Mouse (Mus musculus) CD8-positive naive resting alpha-beta T cell, adult 57 days (primary cell): ENCODE results near the gene Mmp24. TPM values are rescaled to one million over a fixed set of nuclear protein-coding genes. Genes with fewer than 3 reads are reported as not detected.

Experiments used
- total RNA-seq: library from RNA; stranded (reverse); gene quantifications from one replicate; pipeline ENCODE4 v1.2.4, GENCODE M21; 2023

Mmp24 gene
- total RNA-seq: not detected

DNA sequence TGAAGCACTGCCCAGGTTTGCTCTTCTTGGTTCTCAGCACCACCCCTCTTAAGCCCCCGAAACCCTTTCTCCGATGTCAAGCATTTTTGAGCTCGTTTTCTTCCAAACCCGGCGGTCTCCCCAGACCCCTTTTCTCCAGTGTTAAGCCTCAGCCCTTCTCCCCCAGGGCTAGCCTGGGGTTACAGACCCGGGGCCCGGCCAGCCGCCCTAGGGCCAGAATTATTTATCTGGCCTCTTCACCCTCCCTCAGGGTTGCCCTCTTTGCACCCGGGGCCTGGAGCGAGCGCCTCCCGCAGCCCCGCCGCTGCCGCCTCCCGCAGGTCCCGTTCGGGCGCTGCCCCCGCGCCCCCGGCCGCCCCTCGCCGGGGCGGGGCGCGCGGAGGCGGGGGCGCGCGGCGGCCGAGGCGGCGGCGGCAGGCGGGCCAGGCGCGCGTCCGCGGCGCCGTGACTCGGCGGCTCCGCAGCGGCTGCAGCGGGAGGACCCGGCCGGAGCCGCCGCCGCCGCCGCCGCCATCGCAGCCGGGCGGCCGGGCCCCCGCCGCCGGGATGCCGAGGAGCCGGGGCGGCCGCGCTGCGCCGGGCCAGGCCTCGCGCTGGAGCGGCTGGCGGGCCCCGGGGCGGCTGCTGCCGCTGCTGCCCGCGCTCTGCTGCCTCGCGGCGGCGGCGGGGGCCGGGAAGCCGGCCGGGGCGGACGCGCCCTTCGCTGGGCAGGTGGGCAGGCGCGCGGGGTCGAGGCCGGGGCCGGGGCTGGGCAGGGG is at the start of gene Mmp24:
Mmp24 (plus strand) TSS at position 416 of the 758 bp plus-strand sequence.

GRCm38 (mm10) chr2:155729158-155729645 is 45.9 kb upstream of the Mmp24 start, which contains the start of gene Edem2:
Gene Edem2, minus strand, starts transcription at chr2:155729475.

DNA sequence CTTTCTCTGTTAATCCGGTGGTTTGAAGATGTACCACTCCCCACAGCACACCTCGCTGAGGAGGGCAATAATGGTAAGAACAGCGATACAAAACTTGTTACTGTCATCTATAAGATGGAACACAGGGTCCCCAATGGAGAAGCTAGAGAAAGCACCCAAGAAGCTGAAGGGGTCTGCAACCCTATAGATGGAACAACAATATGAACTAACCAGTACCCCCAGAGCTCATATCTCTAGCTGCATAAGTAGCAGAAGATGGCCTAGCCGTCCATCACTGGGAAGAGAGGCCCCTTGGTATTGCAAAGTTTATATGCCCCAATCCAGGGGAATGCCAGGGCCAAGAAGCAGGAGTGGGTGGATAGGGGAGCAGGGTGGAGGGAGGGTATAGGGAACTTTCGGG is 39.4 kb upstream of the Mmp24 start, which contains the start of gene Gm17581:
Gm17581 (minus strand) TSS at position 101 of the 400 bp plus-strand sequence.

DNA sequence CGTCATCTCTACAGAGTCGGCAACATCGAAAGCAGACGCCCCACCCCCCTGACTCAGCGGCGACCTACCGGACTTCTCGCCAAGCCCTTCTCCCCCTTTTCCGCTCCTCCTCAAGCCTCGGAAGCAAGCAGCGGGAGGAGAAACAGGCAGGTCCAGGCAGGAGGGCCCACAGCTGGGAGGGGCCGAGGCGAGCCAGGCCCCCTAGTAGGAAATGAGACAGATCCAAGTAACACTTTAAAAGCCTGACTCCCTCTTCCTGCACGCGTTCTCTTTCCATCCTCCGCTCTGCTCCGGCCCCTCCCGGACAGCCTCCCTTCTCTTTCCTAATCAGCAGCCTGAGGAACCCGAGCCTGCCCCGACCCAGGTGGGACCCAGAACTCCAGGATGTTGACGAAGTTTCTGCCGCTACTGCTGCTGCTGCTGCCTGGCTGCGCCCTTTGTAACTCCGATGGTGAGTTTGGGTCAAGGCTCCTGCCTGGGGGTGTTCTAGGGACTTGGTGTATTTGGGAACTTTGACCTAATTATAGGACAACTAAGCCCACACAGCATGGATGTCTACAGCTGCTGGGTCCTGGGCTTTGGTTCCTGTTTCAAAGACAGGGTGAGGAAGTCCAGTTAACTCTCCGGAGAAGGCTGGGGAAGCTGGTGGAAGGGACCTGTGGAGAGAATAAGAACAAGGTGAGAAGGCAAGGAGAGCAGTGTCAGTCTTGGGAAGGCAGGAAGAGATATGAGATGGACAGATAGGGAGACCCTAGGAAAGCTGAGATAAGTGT is 23.9 kb upstream of the Mmp24 start, which contains the start of gene Procr:
Procr (plus strand) TSS at position 104 of the 773 bp plus-strand sequence.

GRCm38 (mm10) chr2:155819392-155819448 is 44.1 kb downstream of the Mmp24 start, which contains the start of gene BC029722:
Gene BC029722, minus strand, starts transcription at chr2:155819426.

GRCm38 (mm10) chr2:155826630-155827424 is 51.7 kb downstream of the Mmp24 start, which contains the start of gene Eif6:
Gene Eif6, minus strand, starts transcription at chr2:155826925.

DNA sequence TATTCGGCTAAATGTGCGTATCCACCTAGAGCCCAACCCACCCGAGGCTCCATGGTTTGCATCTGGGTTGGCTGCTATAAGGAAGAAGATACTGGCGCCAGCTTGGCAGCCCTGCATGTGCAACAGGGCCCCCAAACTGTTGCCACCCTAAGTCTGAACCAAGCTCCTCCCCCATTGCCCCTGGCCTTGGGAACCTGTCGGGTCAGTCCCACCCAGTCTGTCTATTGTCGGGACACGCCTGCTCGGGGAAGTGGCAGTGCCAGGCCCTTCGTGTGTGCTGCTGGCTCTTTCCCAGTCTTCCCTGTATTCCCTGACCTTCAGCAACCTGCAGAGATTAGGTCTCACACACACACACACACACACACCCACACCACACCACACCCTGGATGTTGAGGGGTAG is 59.6 kb downstream of the Mmp24 start, which contains the start of gene Fam83c:
Fam83c (minus strand) TSS at position 123 of the 400 bp plus-strand sequence.

Other genes starting within 250 kb of the Mmp24 start
- gene Gss, start 182.5 kb upstream of the Mmp24 start, total RNA-seq: 14.9 TPM
- gene Myh7b, start 164.1 kb upstream of the Mmp24 start, total RNA-seq: not detected
- gene Trpc4ap, start 83.0 kb upstream of the Mmp24 start, total RNA-seq: 199 TPM
- 30.8 TPM for gene Edem2, start 45.9 kb upstream of the Mmp24 start, total RNA-seq
- gene Gm17581, start 39.5 kb upstream of the Mmp24 start, total RNA-seq: not detected
- gene Procr, start 24.2 kb upstream of the Mmp24 start, total RNA-seq: not detected
- 21.4 TPM for gene BC029722, start 44.1 kb downstream of the Mmp24 start, total RNA-seq
- gene Eif6, start 51.6 kb downstream of the Mmp24 start, total RNA-seq: 120 TPM
- gene Fam83c, start 59.5 kb downstream of the Mmp24 start, total RNA-seq: 0.24 TPM
- gene Uqcc1, start 155.0 kb downstream of the Mmp24 start, total RNA-seq: 40.3 TPM
- not detected for gene Gm15557, start 165.4 kb downstream of the Mmp24 start, total RNA-seq
- gene Gdf5, start 170.0 kb downstream of the Mmp24 start, total RNA-seq: not detected
- 62.5 TPM for gene Cep250, start 181.1 kb downstream of the Mmp24 start, total RNA-seq
- 2.8 TPM for gene 6430550D23Rik, start 232.6 kb downstream of the Mmp24 start, total RNA-seq
- gene Ergic3, start 232.7 kb downstream of the Mmp24 start, total RNA-seq: 59.8 TPM